Mouse (Mus musculus): Measurements from ENCODE around the gene Iqcj. TPM values are rescaled to one million over a fixed set of nuclear protein-coding genes. Genes with fewer than 3 reads are reported as not detected.

Gene Iqcj
- polyA plus RNA-seq, 1 experiment: not detected

GRCm38 (mm10) chr3:67908586-67908985 lies 16.6 kb downstream of the Iqcj start:
- no peaks in the 10 kb centered on the region for H3K36me3 ChIP-seq (ENCODE audit: control insufficient read depth, insufficient read depth)
- no peaks in the 10 kb centered on the region for H3K79me2 ChIP-seq (ENCODE audit: control insufficient read depth, insufficient read depth)
- H3K27me3 ChIP-seq (ENCODE audit: control insufficient read depth, insufficient read depth, insufficient read length): no peaks in the 10 kb centered on the region
- no peak overlapping the region for H3ac ChIP-seq (ENCODE audit: control insufficient read depth, insufficient read length, low read depth)
- TF ChIP-seq MAX (IDR thresholded peaks at IDR 0.05) (no peak), USF1 (IDR thresholded peaks at IDR 0.05; ENCODE audit: low read depth) (no peak), CEBPB (IDR thresholded peaks at IDR 0.05; ENCODE audit: low read depth) (no peak), MYOD1 (IDR thresholded peaks at IDR 0.05; ENCODE audit: control insufficient read depth, insufficient read length, low read depth) (no peak), MYOG (IDR thresholded peaks at IDR 0.05; ENCODE audit: control insufficient read depth, extremely low read depth, insufficient read length) (no peak), FOSL1 (IDR thresholded peaks at IDR 0.05; ENCODE audit: insufficient read depth, low read length, poor library complexity, severe bottlenecking) (no peak), CTCF (IDR thresholded peaks at IDR 0.05; ENCODE audit: control insufficient read depth, insufficient read depth, insufficient read length) (no peak)
- no peak overlapping the region for H3K4me3 ChIP-seq (ENCODE audit: insufficient read depth, poor library complexity, severe bottlenecking)
- H3K79me3 ChIP-seq (ENCODE audit: low read depth): no peaks in the 10 kb centered on the region

GRCm38 (mm10) chr3:67918098-67918497 lies 26.1 kb downstream of the Iqcj start:
- no peaks in the 10 kb centered on the region for H3K36me3 ChIP-seq (ENCODE audit: control insufficient read depth, insufficient read depth)
- no peak overlapping the region for H3K4me3 ChIP-seq (ENCODE audit: insufficient read depth, poor library complexity, severe bottlenecking)
- no peaks in the 10 kb centered on the region for H3K79me2 ChIP-seq (ENCODE audit: control insufficient read depth, insufficient read depth)
- H3K27me3 ChIP-seq (ENCODE audit: control insufficient read depth, insufficient read depth, insufficient read length): no peaks in the 10 kb centered on the region
- no peak overlapping the region for H3ac ChIP-seq (ENCODE audit: control insufficient read depth, insufficient read length, low read depth)
- TF ChIP-seq MYOD1 (IDR thresholded peaks at IDR 0.05; ENCODE audit: control insufficient read depth, insufficient read length, low read depth): no peak
- TF ChIP-seq FOSL1 (IDR thresholded peaks at IDR 0.05; ENCODE audit: insufficient read depth, low read length, poor library complexity, severe bottlenecking): no peak
- no peak for TF ChIP-seq MYOG (IDR thresholded peaks at IDR 0.05; ENCODE audit: control insufficient read depth, extremely low read depth, insufficient read length)
- TF ChIP-seq CTCF (IDR thresholded peaks at IDR 0.05; ENCODE audit: control insufficient read depth, insufficient read depth, insufficient read length): no peak
- TF ChIP-seq USF1 (IDR thresholded peaks at IDR 0.05; ENCODE audit: low read depth): no peak
- TF ChIP-seq CEBPB (IDR thresholded peaks at IDR 0.05; ENCODE audit: low read depth): no peak
- no peak for TF ChIP-seq MAX (IDR thresholded peaks at IDR 0.05)
- H3K79me3 ChIP-seq (ENCODE audit: low read depth): no peaks in the 10 kb centered on the region

- no peaks in the 10 kb centered on the region for H3K79me3 ChIP-seq (ENCODE audit: low read depth)
- no peaks in the 10 kb centered on the region for H3K36me3 ChIP-seq (ENCODE audit: control insufficient read depth, insufficient read depth)
- no peaks in the 10 kb centered on the region for H3K79me2 ChIP-seq (ENCODE audit: control insufficient read depth, insufficient read depth)
- H3K4me3 ChIP-seq (ENCODE audit: insufficient read depth, poor library complexity, severe bottlenecking): no peak overlapping the region
- H3K27me3 ChIP-seq (ENCODE audit: control insufficient read depth, insufficient read depth, insufficient read length): no peaks in the 10 kb centered on the region
- no peak overlapping the region for H3ac ChIP-seq (ENCODE audit: control insufficient read depth, insufficient read length, low read depth)
- peak; percentile 55 for TF ChIP-seq MYOD1 (IDR thresholded peaks at IDR 0.05; ENCODE audit: control insufficient read depth, insufficient read length, low read depth)
- TF ChIP-seq MYOG (IDR thresholded peaks at IDR 0.05; ENCODE audit: control insufficient read depth, extremely low read depth, insufficient read length): no peak
- no peak for TF ChIP-seq MAX (IDR thresholded peaks at IDR 0.05)
Measured at GRCm38 (mm10) chr3:67918634-67919259, 26.7 kb downstream of the Iqcj start.

- Histone ChIP-seq H3K79me3 (ENCODE audit: low read depth) (no peaks in the 10 kb centered on the region), H3K27me3 (ENCODE audit: control insufficient read depth, insufficient read depth, insufficient read length) (no peaks in the 10 kb centered on the region), H3ac (ENCODE audit: control insufficient read depth, insufficient read length, low read depth) (no peak overlapping the region), H3K4me3 (ENCODE audit: insufficient read depth, poor library complexity, severe bottlenecking) (no peak overlapping the region), H3K79me2 (ENCODE audit: control insufficient read depth, insufficient read depth) (no peaks in the 10 kb centered on the region), H3K36me3 (ENCODE audit: control insufficient read depth, insufficient read depth) (no peaks in the 10 kb centered on the region)
- TF ChIP-seq MYOG (IDR thresholded peaks at IDR 0.05; ENCODE audit: control insufficient read depth, extremely low read depth, insufficient read length) (no peak), USF1 (IDR thresholded peaks at IDR 0.05; ENCODE audit: low read depth) (no peak), CEBPB (IDR thresholded peaks at IDR 0.05; ENCODE audit: low read depth) (no peak)
Measured at GRCm38 (mm10) chr3:67923095-67923494, 31.1 kb downstream of the Iqcj start.

- TF ChIP-seq MAX (IDR thresholded peaks at IDR 0.05) (no peak), FOSL1 (IDR thresholded peaks at IDR 0.05; ENCODE audit: insufficient read depth, low read length, poor library complexity, severe bottlenecking) (no peak), MYOG (IDR thresholded peaks at IDR 0.05; ENCODE audit: control insufficient read depth, extremely low read depth, insufficient read length) (no peak), MYOD1 (IDR thresholded peaks at IDR 0.05; ENCODE audit: control insufficient read depth, insufficient read length, low read depth) (no peak), CTCF (IDR thresholded peaks at IDR 0.05; ENCODE audit: control insufficient read depth, insufficient read depth, insufficient read length) (no peak), USF1 (IDR thresholded peaks at IDR 0.05; ENCODE audit: low read depth) (no peak), CEBPB (IDR thresholded peaks at IDR 0.05; ENCODE audit: low read depth) (no peak)
- peaks cover 9% of the 10 kb centered on the region for H3K27me3 ChIP-seq (ENCODE audit: control insufficient read depth, insufficient read depth, insufficient read length)
- no peak overlapping the region for H3ac ChIP-seq (ENCODE audit: control insufficient read depth, insufficient read length, low read depth)
- H3K36me3 ChIP-seq (ENCODE audit: control insufficient read depth, insufficient read depth): no peaks in the 10 kb centered on the region
- H3K79me3 ChIP-seq (ENCODE audit: low read depth): no peaks in the 10 kb centered on the region
- H3K79me2 ChIP-seq (ENCODE audit: control insufficient read depth, insufficient read depth): no peaks in the 10 kb centered on the region
- no peak overlapping the region for H3K4me3 ChIP-seq (ENCODE audit: insufficient read depth, poor library complexity, severe bottlenecking)
Measured at GRCm38 (mm10) chr3:67925453-67925852, 33.4 kb downstream of the Iqcj start.

- Histone ChIP-seq H3K27me3 (ENCODE audit: control insufficient read depth, insufficient read depth, insufficient read length) (peaks cover 12% of the 10 kb centered on the region), H3K36me3 (ENCODE audit: control insufficient read depth, insufficient read depth) (no peaks in the 10 kb centered on the region), H3K79me3 (ENCODE audit: low read depth) (no peaks in the 10 kb centered on the region), H3K79me2 (ENCODE audit: control insufficient read depth, insufficient read depth) (no peaks in the 10 kb centered on the region), H3ac (ENCODE audit: control insufficient read depth, insufficient read length, low read depth) (no peak overlapping the region), H3K4me3 (ENCODE audit: insufficient read depth, poor library complexity, severe bottlenecking) (no peak overlapping the region)
- TF ChIP-seq MYOG (IDR thresholded peaks at IDR 0.05; ENCODE audit: control insufficient read depth, extremely low read depth, insufficient read length) (no peak), USF1 (IDR thresholded peaks at IDR 0.05; ENCODE audit: low read depth) (no peak), CTCF (IDR thresholded peaks at IDR 0.05; ENCODE audit: control insufficient read depth, insufficient read depth, insufficient read length) (no peak), MAX (IDR thresholded peaks at IDR 0.05) (no peak), CEBPB (IDR thresholded peaks at IDR 0.05; ENCODE audit: low read depth) (no peak), MYOD1 (IDR thresholded peaks at IDR 0.05; ENCODE audit: control insufficient read depth, insufficient read length, low read depth) (no peak), FOSL1 (IDR thresholded peaks at IDR 0.05; ENCODE audit: insufficient read depth, low read length, poor library complexity, severe bottlenecking) (no peak)
Measured at GRCm38 (mm10) chr3:67930424-67931133, 38.6 kb downstream of the Iqcj start.

Measured in C2C12 (cell line).